Mouse (Mus musculus): ENCODE measurements around the gene Kcnab1.

GRCm38 (mm10) chr3:65203361-65204117 is 94.4 kb downstream of the Kcnab1 start:
- TF ChIP-seq CTCF (IDR thresholded peaks at IDR 0.05; ENCODE audit: control insufficient read depth, insufficient read depth, insufficient read length) (no peak), MYOG (IDR thresholded peaks at IDR 0.05; ENCODE audit: control insufficient read depth, extremely low read depth, insufficient read length) (no peak), MAX (IDR thresholded peaks at IDR 0.05) (no peak)

All from C2C12 (cell line).